Mouse (Mus musculus): ENCODE results near the gene Prkag2. TPM values are rescaled to one million over a fixed set of nuclear protein-coding genes. Genes with fewer than 3 reads are reported as not detected.

The Prkag2 gene
- polyA plus RNA-seq, 1 experiment from 2014 or later = 24.4 TPM

DNA sequence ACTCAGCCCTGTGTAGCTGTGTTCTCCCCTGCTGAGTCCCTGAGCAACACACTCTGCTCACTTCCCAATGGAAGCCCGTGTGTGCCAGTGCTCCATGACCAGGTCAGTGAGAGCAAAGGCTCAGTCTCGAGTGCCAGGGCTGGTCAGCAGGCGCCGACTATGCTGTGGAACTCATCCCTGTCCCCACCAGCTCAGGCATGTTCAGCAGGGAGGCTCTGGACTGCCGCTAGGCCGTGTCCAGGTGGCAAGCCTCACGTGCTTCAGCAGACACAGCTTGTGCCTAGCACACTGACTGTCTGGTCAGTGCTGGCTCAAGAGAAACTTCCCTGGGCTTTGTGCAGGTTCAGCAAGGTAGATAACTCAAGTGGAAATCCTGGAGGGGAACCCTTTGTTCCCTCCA, 143.6 kb downstream of the Prkag2 start:
- H3K9ac ChIP-seq = no peak overlapping the region
- 87% methylated on average over 7 of the region's 7 CpGs for whole genome bisulfite sequencing
- H3K4me2 ChIP-seq = no peak overlapping the region
- H3K27me3 ChIP-seq = no peaks in the 10 kb centered on the region
- no peaks in the 10 kb centered on the region for H3K9me3 ChIP-seq
- H3K4me3 ChIP-seq = no peak overlapping the region
- H3K36me3 ChIP-seq = no peaks in the 10 kb centered on the region
- H3K27ac ChIP-seq = no peak overlapping the region
- H3K4me1 ChIP-seq = no peaks in the 10 kb centered on the region
- ATAC-seq (ENCODE audit: insufficient number of reproducible peaks, insufficient read depth, low FRiP score, low TSS enrichment, low read depth) = no peak

- Histone ChIP-seq H3K4me3 (no peak overlapping the region), H3K27me3 (no peaks in the 10 kb centered on the region), H3K4me1 (no peaks in the 10 kb centered on the region), H3K4me2 (no peak overlapping the region), H3K36me3 (no peaks in the 10 kb centered on the region), H3K9me3 (no peaks in the 10 kb centered on the region), H3K9ac (no peak overlapping the region), H3K27ac (no peak overlapping the region)
- ATAC-seq (ENCODE audit: insufficient number of reproducible peaks, insufficient read depth, low FRiP score, low TSS enrichment, low read depth) = no peak
- WGBS = 68% methylated on average over 16 of the region's 16 CpGs
These were observed 147.3 kb downstream of the Prkag2 start for GRCm38 (mm10) chr5:24952842-24953741.

DNA sequence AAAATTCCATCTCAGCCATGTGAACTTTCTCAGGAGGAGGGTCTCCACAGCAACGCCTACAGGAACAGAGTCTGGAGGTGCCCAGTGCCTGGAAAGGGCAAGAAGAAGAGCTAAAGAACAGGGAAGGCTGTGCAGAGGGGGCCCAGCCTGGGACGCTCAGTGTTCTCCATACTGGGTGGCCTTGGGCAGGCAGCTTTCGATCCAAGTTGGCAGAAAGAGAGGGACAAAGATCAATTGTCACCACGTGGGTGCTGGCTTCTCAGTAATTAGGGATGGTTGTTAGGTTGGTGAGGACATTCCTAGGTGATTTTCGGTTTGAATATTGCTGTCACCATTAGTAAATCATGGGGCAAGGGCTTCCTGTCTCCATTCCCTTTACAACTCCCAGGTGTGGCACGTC, 148.2 kb downstream of the Prkag2 start:
- WGBS = 64% methylated on average over 6 of the region's 6 CpGs
- Histone ChIP-seq H3K9ac (no peak overlapping the region), H3K27me3 (no peaks in the 10 kb centered on the region), H3K27ac (no peak overlapping the region), H3K4me1 (no peaks in the 10 kb centered on the region), H3K9me3 (no peaks in the 10 kb centered on the region), H3K4me2 (no peak overlapping the region), H3K36me3 (no peaks in the 10 kb centered on the region), H3K4me3 (no peak overlapping the region)
- no peak for ATAC-seq (ENCODE audit: insufficient number of reproducible peaks, insufficient read depth, low FRiP score, low TSS enrichment, low read depth)

- no peaks in the 10 kb centered on the region for H3K36me3 ChIP-seq
- H3K9me3 ChIP-seq = no peaks in the 10 kb centered on the region
- 86% methylated on average over 7 of the region's 7 CpGs for WGBS
- no peak for ATAC-seq (ENCODE audit: insufficient number of reproducible peaks, insufficient read depth, low FRiP score, low TSS enrichment, low read depth)
- no peaks in the 10 kb centered on the region for H3K27me3 ChIP-seq
- no peaks in the 10 kb centered on the region for H3K4me1 ChIP-seq
- no peak overlapping the region for H3K27ac ChIP-seq
- no peak overlapping the region for H3K4me3 ChIP-seq
- H3K9ac ChIP-seq = no peak overlapping the region
- H3K4me2 ChIP-seq = no peak overlapping the region
These were observed 149.4 kb downstream of the Prkag2 start for GRCm38 (mm10) chr5:24950891-24951574.

DNA sequence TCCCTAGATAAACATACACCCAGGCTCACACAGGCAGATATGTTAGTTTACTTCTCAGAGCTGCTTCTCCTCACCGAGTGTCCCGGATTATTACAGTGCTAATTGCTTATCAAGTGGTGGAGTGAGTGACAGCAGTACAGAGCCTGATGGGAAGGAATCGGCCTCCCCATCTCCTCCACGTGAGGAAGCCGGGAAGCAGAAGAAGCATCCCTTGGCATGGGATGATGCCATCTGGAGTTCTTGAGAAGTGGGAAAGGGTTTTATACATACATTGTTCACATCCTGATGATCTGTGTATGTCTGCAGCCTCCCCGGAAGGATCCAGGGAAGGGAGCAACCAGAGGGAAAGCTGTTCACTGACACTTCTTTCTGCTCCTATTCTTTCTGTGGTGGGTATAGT, 150.4 kb downstream of the Prkag2 start:
- H3K4me2 ChIP-seq = no peak overlapping the region
- no peaks in the 10 kb centered on the region for H3K4me1 ChIP-seq
- H3K4me3 ChIP-seq = no peak overlapping the region
- no peak overlapping the region for H3K27ac ChIP-seq
- H3K9me3 ChIP-seq = no peaks in the 10 kb centered on the region
- WGBS = 79% methylated on average over 6 of the region's 6 CpGs
- ATAC-seq (ENCODE audit: insufficient number of reproducible peaks, insufficient read depth, low FRiP score, low TSS enrichment, low read depth) = no peak
- H3K36me3 ChIP-seq = no peaks in the 10 kb centered on the region
- H3K9ac ChIP-seq = no peak overlapping the region
- H3K27me3 ChIP-seq = no peaks in the 10 kb centered on the region

- H3K27me3 ChIP-seq = no peaks in the 10 kb centered on the region
- no peak overlapping the region for H3K27ac ChIP-seq
- 69% methylated on average over 5 of the region's 5 CpGs for WGBS
- H3K36me3 ChIP-seq = no peaks in the 10 kb centered on the region
- H3K9ac ChIP-seq = no peak overlapping the region
- no peak for ATAC-seq (ENCODE audit: insufficient number of reproducible peaks, insufficient read depth, low FRiP score, low TSS enrichment, low read depth)
- no peaks in the 10 kb centered on the region for H3K4me1 ChIP-seq
- H3K9me3 ChIP-seq = no peaks in the 10 kb centered on the region
- H3K4me2 ChIP-seq = no peak overlapping the region
- no peak overlapping the region for H3K4me3 ChIP-seq
These were observed 162.2 kb downstream of the Prkag2 start for GRCm38 (mm10) chr5:24938046-24938822.

DNA sequence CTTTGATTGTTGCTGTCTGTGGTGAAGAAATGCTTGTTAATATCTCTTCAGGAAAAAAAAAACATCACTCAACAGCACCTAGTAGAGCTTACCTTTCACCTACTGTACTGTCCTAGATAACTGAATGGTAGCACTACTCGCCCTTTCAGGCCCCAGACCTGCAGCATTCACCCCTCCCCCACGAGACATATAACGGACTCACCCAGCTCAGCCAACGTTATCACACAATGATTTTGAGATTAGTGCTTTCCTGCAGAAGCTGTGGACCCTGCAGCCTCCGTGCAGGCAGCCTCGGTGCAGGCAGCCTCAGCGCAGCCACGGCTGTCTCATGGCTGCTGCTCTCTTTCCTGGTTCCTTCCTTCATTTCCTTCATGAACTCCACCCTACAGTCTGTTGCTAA, 164.0 kb downstream of the Prkag2 start:
- no peak overlapping the region for H3K9ac ChIP-seq
- H3K4me3 ChIP-seq = no peak overlapping the region
- no peaks in the 10 kb centered on the region for H3K36me3 ChIP-seq
- ATAC-seq (ENCODE audit: insufficient number of reproducible peaks, insufficient read depth, low FRiP score, low TSS enrichment, low read depth) = no peak
- no peak overlapping the region for H3K27ac ChIP-seq
- H3K9me3 ChIP-seq = no peaks in the 10 kb centered on the region
- no peaks in the 10 kb centered on the region for H3K4me1 ChIP-seq
- no peaks in the 10 kb centered on the region for H3K27me3 ChIP-seq
- 78% methylated on average over 8 of the region's 8 CpGs for WGBS
- H3K4me2 ChIP-seq = no peak overlapping the region

DNA sequence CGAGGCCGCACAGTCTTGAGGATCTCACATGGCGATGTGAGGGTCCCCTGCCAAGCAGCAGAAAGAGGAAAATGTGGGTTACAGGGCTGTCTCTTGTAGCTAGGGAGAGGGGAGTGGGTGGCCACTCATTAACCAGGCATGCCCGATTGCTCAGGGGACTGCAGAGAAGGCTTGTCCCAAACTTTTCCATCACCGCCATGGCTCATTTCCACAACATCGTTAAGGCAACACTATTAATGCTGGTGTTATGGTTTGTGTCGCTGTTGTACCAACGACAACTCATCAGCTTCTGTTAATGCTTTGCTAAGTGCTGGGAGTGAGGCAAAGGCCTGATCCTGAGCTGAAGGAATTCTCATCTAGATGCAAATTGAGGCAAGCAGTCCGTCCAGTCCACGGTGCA, 165.0 kb downstream of the Prkag2 start:
- WGBS = 89% methylated on average over 10 of the region's 10 CpGs
- Histone ChIP-seq H3K9ac (no peak overlapping the region), H3K9me3 (no peaks in the 10 kb centered on the region), H3K4me3 (no peak overlapping the region), H3K27ac (no peak overlapping the region), H3K36me3 (no peaks in the 10 kb centered on the region), H3K4me1 (no peaks in the 10 kb centered on the region), H3K27me3 (no peaks in the 10 kb centered on the region), H3K4me2 (no peak overlapping the region)
- no peak for ATAC-seq (ENCODE audit: insufficient number of reproducible peaks, insufficient read depth, low FRiP score, low TSS enrichment, low read depth)

- 100% methylated on average over 1 of the region's 1 CpGs for WGBS
These were observed 166.7 kb downstream of the Prkag2 start for GRCm38 (mm10) chr5:24933760-24934159.

GRCm38 (mm10) chr5:24931578-24932185, 168.8 kb downstream of the Prkag2 start:
- Histone ChIP-seq H3K9me3 (no peaks in the 10 kb centered on the region), H3K27me3 (no peaks in the 10 kb centered on the region), H3K27ac (no peak overlapping the region), H3K4me2 (no peak overlapping the region), H3K4me1 (no peaks in the 10 kb centered on the region), H3K9ac (no peak overlapping the region), H3K36me3 (no peaks in the 10 kb centered on the region), H3K4me3 (no peak overlapping the region)
- WGBS = 90% methylated on average over 10 of the region's 10 CpGs
- ATAC-seq (ENCODE audit: insufficient number of reproducible peaks, insufficient read depth, low FRiP score, low TSS enrichment, low read depth) = no peak

More at GRCm38 (mm10) chr5:24933760-24934159, 166.7 kb downstream of the Prkag2 start:
- H3K4me1 ChIP-seq = no peaks in the 10 kb centered on the region
- no peak overlapping the region for H3K4me2 ChIP-seq
- no peak for ATAC-seq (ENCODE audit: insufficient number of reproducible peaks, insufficient read depth, low FRiP score, low TSS enrichment, low read depth)
- H3K9me3 ChIP-seq = no peaks in the 10 kb centered on the region
- H3K4me3 ChIP-seq = no peak overlapping the region
- no peaks in the 10 kb centered on the region for H3K27me3 ChIP-seq
- H3K27ac ChIP-seq = no peak overlapping the region
- no peak overlapping the region for H3K9ac ChIP-seq
- H3K36me3 ChIP-seq = no peaks in the 10 kb centered on the region

DNA sequence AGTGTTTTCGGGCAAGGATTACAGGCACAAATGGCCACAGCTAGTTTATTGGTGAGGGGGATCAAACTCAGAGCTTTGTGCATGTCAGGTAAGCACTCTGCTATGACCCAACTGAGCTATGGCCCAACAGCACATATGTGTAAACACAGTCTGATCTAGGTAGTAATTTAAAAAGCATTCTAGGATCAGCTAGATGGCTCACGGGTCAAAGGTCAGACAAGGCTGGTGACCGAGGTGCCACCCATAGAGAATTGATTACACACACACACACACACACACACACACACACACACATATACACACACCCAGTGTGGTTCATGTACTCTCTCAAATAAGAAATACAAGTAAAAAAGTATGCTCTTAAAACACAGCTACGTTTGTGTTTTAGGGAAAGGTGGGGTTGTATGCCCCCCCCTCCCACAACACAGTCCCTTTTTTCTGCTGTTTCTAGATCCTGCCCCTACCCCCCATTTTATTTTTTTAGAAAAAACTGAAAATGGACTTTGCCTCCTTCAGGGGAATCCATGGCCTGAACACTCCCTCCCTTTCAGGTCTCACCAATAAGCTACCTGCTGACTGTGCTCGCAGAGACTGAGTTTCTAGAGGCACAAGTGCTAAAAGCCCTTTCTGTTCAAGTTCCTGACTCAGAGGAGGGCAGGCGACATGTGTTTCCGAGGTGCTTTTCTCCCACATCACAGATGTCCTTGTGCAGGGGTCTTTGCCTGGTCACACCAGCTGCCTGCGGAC, 169.4 kb downstream of the Prkag2 start:
- no peaks in the 10 kb centered on the region for H3K4me1 ChIP-seq
- H3K27me3 ChIP-seq = no peaks in the 10 kb centered on the region
- no peak for ATAC-seq (ENCODE audit: insufficient number of reproducible peaks, insufficient read depth, low FRiP score, low TSS enrichment, low read depth)
- 72% methylated on average over 8 of the region's 8 CpGs for WGBS
- H3K36me3 ChIP-seq = no peaks in the 10 kb centered on the region
- H3K9ac ChIP-seq = no peak overlapping the region
- H3K9me3 ChIP-seq = no peaks in the 10 kb centered on the region
- H3K4me3 ChIP-seq = no peak overlapping the region
- H3K27ac ChIP-seq = no peak overlapping the region
- no peak overlapping the region for H3K4me2 ChIP-seq
